Mouse (Mus musculus) adrenal gland, postnatal 25 days (tissue): ENCODE results near the gene Cldn14. TPM values are rescaled to one million over a fixed set of nuclear protein-coding genes. Genes with fewer than 3 reads are reported as not detected.
A peak's percentile ranks its signal among the peaks of the same experiment; 100 is the strongest.
"Not testable (repeated sequence)": the region's sequence is repeated elsewhere in the genome, so short reads cannot be mapped to it uniquely, and the experiment has no call there.

Source experiments
- DNase-seq: peaks from one replicate; pipeline ENCODE4 v3.0.0; 2021; ENCODE audit warnings: mixed read lengths
- long read RNA-seq: library from polyadenylated mRNA; stranded (forward); transcript quantifications from one replicate; pipeline ENCODE4 v2.0.0, GENCODE M21; 2021
- total RNA-seq: library from RNA; stranded (reverse); gene quantifications from 2 replicates; pipeline ENCODE4 v1.2.3, GENCODE M21; 2021

Gene Cldn14
- not detected in 2 replicates for total RNA-seq
- long read RNA-seq, transcript Cldn14-205 (2 exons, 1,266 nt), result major isoform, 5 of 11 reads
- long read RNA-seq, partial matches to known transcripts, result 0 of 11 reads
- long read RNA-seq, other reads (novel, unspliced or antisense), result 4 of 11 reads

GRCm38 (mm10) chr16:94008737-94009136 lies at the start of gene Cldn14:
Cldn14 (minus strand) TSS chr16:94008837.
- no peak for DNase-seq

- DNase-seq, result no peak
These were observed 46.9 kb upstream of the Cldn14 start for GRCm38 (mm10) chr16:94055576-94055975.

GRCm38 (mm10) chr16:94055176-94055575 lies 46.5 kb upstream of the Cldn14 start:
- DNase-seq, result no peak

- no peak for DNase-seq
These were observed 41.7 kb upstream of the Cldn14 start for GRCm38 (mm10) chr16:94050368-94050767.

GRCm38 (mm10) chr16:94044996-94045395 lies 36.4 kb upstream of the Cldn14 start:
- DNase-seq, result no peak

GRCm38 (mm10) chr16:94043797-94044196 lies 35.2 kb upstream of the Cldn14 start:
- DNase-seq, result no peak

GRCm38 (mm10) chr16:94041065-94041712 lies 32.6 kb upstream of the Cldn14 start:
- DNase-seq, result no peak

GRCm38 (mm10) chr16:94040485-94040884 lies 31.8 kb upstream of the Cldn14 start:
- no peak for DNase-seq

GRCm38 (mm10) chr16:94038986-94039341 lies 30.3 kb upstream of the Cldn14 start:
- no peak for DNase-seq

- DNase-seq, result peak; percentile 62
These were observed 29.8 kb upstream of the Cldn14 start for GRCm38 (mm10) chr16:94038272-94038985.

- DNase-seq, result no peak
These were observed 28.6 kb upstream of the Cldn14 start for GRCm38 (mm10) chr16:94037280-94037679.

- DNase-seq, result no peak
These were observed 25.5 kb upstream of the Cldn14 start for GRCm38 (mm10) chr16:94034152-94034551.

- DNase-seq, result no peak
These were observed 23.6 kb upstream of the Cldn14 start for GRCm38 (mm10) chr16:94032270-94032669.

GRCm38 (mm10) chr16:94023352-94024280 lies 15.0 kb upstream of the Cldn14 start:
- no peak for DNase-seq

- not testable (repeated sequence) for DNase-seq
These were observed 11.1 kb upstream of the Cldn14 start for GRCm38 (mm10) chr16:94019725-94020124.

- DNase-seq, result no peak
These were observed 9.3 kb upstream of the Cldn14 start for GRCm38 (mm10) chr16:94017953-94018352.

GRCm38 (mm10) chr16:94014489-94015096 lies 6.0 kb upstream of the Cldn14 start:
- DNase-seq, result no peak

- DNase-seq, result not testable (repeated sequence)
These were observed 4.9 kb upstream of the Cldn14 start for GRCm38 (mm10) chr16:94013328-94014086.

- DNase-seq, result no peak
These were observed 2.6 kb upstream of the Cldn14 start for GRCm38 (mm10) chr16:94011224-94011623.

- no peak for DNase-seq
These were observed 2.0 kb upstream of the Cldn14 start for GRCm38 (mm10) chr16:94010633-94011032.

- DNase-seq, result no peak
These were observed 1.5 kb upstream of the Cldn14 start for GRCm38 (mm10) chr16:94010156-94010555.
